Mouse (Mus musculus): ENCODE results near the gene Lrwd1. TPM values are rescaled to one million over a fixed set of nuclear protein-coding genes. Genes with fewer than 3 reads are reported as not detected.
A peak's percentile ranks its signal among the peaks of the same experiment; 100 is the strongest.

Lrwd1 gene
- total and polyA plus RNA-seq, 3 experiments, result 98.2 to 133 TPM; not detected in 1

GRCm38 (mm10) chr5:136179594-136179993, 43.7 kb upstream of the Lrwd1 start:
- Histone ChIP-seq H3K9ac (ENCODE audit: control insufficient read depth, low read depth, low read length, poor library complexity, severe bottlenecking) (no peak overlapping the region), H3K4me1 (ENCODE audit: control insufficient read depth in 1 of 2, insufficient read depth in 2 of 2, low read length in 2 of 2) (peaks cover 11 to 28% of the 10 kb centered on the region in 2 experiments), H3K36me3 (ENCODE audit: control insufficient read depth in 1 of 2, insufficient read depth in 2 of 2, low read length in 2 of 2) (peaks cover 0 to 20% of the 10 kb centered on the region in 2 experiments; a peak in 3 of 4 replicates), H3K4me3 (ENCODE audit: control insufficient read depth in 1 of 2, insufficient read depth in 1 of 2, low read depth in 2 of 2, low read length in 2 of 2) (no peak overlapping the region), H3K9me3 (replicated peaks; ENCODE audit: insufficient read depth, low read length) (no peaks in the 10 kb centered on the region), H3K27me3 (ENCODE audit: control insufficient read depth in 1 of 2, insufficient read depth in 2 of 2, low read length in 2 of 2) (no peaks in the 10 kb centered on the region), H3K27ac (ENCODE audit: control insufficient read depth, low read depth, low read length) (no peak overlapping the region), H3K79me2 (ENCODE audit: control insufficient read depth, insufficient read depth, low read length, poor library complexity) (no peaks in the 10 kb centered on the region)
- DNase-seq (ENCODE audit: low read depth, low spot score), result no peak
- TF ChIP-seq TCF12 (IDR thresholded peaks at IDR 0.05; ENCODE audit: low read depth, low read length) (no peak), ETS1 (IDR thresholded peaks at IDR 0.05; ENCODE audit: low read depth, low read length) (0 out of 2 replicates have a peak, but pooled peaks have one; percentile 14)

GRCm38 (mm10) chr5:136173606-136174463, 38.0 kb upstream of the Lrwd1 start:
- Histone ChIP-seq H3K4me1 (ENCODE audit: control insufficient read depth in 1 of 2, insufficient read depth in 2 of 2, low read length in 2 of 2) (peaks cover 0 to 29% of the 10 kb centered on the region in 2 experiments), H3K27ac (ENCODE audit: control insufficient read depth, low read depth, low read length) (peak overlapping the region; percentile 36; the same call in 1 of the 2 replicates), H3K36me3 (ENCODE audit: control insufficient read depth in 1 of 2, insufficient read depth in 2 of 2, low read length in 2 of 2) (peaks cover 0 to 15% of the 10 kb centered on the region in 2 experiments; a peak in 2 of 4 replicates), H3K27me3 (ENCODE audit: control insufficient read depth in 1 of 2, insufficient read depth in 2 of 2, low read length in 2 of 2) (no peaks in the 10 kb centered on the region), H3K4me3 (ENCODE audit: control insufficient read depth in 1 of 2, insufficient read depth in 1 of 2, low read depth in 2 of 2, low read length in 2 of 2) (no peak overlapping the region), H3K79me2 (ENCODE audit: control insufficient read depth, insufficient read depth, low read length, poor library complexity) (peaks cover 12% of the 10 kb centered on the region), H3K9ac (ENCODE audit: control insufficient read depth, low read depth, low read length, poor library complexity, severe bottlenecking) (peak overlapping the region; percentile 10; the same call in 1 of the 2 replicates), H3K9me3 (replicated peaks; ENCODE audit: insufficient read depth, low read length) (no peaks in the 10 kb centered on the region)
- DNase-seq (ENCODE audit: low read depth, low spot score), result peak; percentile 82
- no peak for TF ChIP-seq SMC3 (IDR thresholded peaks at IDR 0.05; ENCODE audit: low read depth, low read length)
- TF ChIP-seq MYB (IDR thresholded peaks at IDR 0.05; ENCODE audit: low read depth, low read length), result no peak
- TF ChIP-seq KAT2A (conservative IDR thresholded peaks at IDR 0.05; ENCODE audit: low read depth, low read length), result no peak
- no peak for TF ChIP-seq CHD1 (IDR thresholded peaks at IDR 0.05; ENCODE audit: low read depth, low read length)
- TF ChIP-seq UBTF (IDR thresholded peaks at IDR 0.05; ENCODE audit: borderline replicate concordance, insufficient read depth, low read depth, low read length), result no peak
- no peak for TF ChIP-seq GABPA (IDR thresholded peaks at IDR 0.05; ENCODE audit: low read depth, low read length)
- no peak for TF ChIP-seq MAX (IDR thresholded peaks at IDR 0.05; ENCODE audit: low read length)
- no peak for TF ChIP-seq TAL1 (IDR thresholded peaks at IDR 0.05; ENCODE audit: low read length)
- TF ChIP-seq CHD2 (IDR thresholded peaks at IDR 0.05; ENCODE audit: low read length), result no peak
- no peak for TF ChIP-seq ZC3H11A (IDR thresholded peaks at IDR 0.05; ENCODE audit: low read depth, low read length)
- TF ChIP-seq MXI1 (IDR thresholded peaks at IDR 0.05; ENCODE audit: low read depth, low read length), result no peak
- no peak for TF ChIP-seq USF1 (IDR thresholded peaks at IDR 0.05; ENCODE audit: low read depth, low read length)
- no peak for TF ChIP-seq GATA1 (IDR thresholded peaks at IDR 0.05; ENCODE audit: low read depth, low read length)
- 0 out of 2 replicates have a peak, but pooled peaks have one; percentile 45 for TF ChIP-seq SIN3A (IDR thresholded peaks at IDR 0.05; ENCODE audit: low read length)
- no peak for TF ChIP-seq MAZ (IDR thresholded peaks at IDR 0.05; ENCODE audit: low read depth, low read length)
- 0 out of 2 replicates have a peak, but pooled peaks have one; percentile 19 for TF ChIP-seq TCF12 (IDR thresholded peaks at IDR 0.05; ENCODE audit: low read depth, low read length)
- peak; percentile 42; the same call in 1 of the 2 replicates for TF ChIP-seq ETS1 (IDR thresholded peaks at IDR 0.05; ENCODE audit: low read depth, low read length)
- TF ChIP-seq MAFK (IDR thresholded peaks at IDR 0.05; ENCODE audit: borderline replicate concordance, low read depth, low read length), result no peak
- TF ChIP-seq E2F4 (IDR thresholded peaks at IDR 0.05; ENCODE audit: borderline replicate concordance, low read depth, low read length), result no peak
- TF ChIP-seq POLR2A (IDR thresholded peaks at IDR 0.05; ENCODE audit: control insufficient read depth in 1 of 2, insufficient read depth in 1 of 2, low read depth in 1 of 2, low read length in 2 of 2, poor library complexity in 1 of 2), result no peak
- no peak for TF ChIP-seq POLR2AphosphoS2 (IDR thresholded peaks at IDR 0.05; ENCODE audit: low read length)
- TF ChIP-seq HCFC1 (IDR thresholded peaks at IDR 0.05; ENCODE audit: low read depth, low read length), result 0 out of 2 replicates have a peak, but pooled peaks have one; percentile 24
- no peak for TF ChIP-seq TBP (IDR thresholded peaks at IDR 0.05; ENCODE audit: low read depth, low read length)
- TF ChIP-seq BHLHE40 (IDR thresholded peaks at IDR 0.05; ENCODE audit: borderline replicate concordance, low read depth, low read length), result no peak
- no peak for TF ChIP-seq NELFE (IDR thresholded peaks at IDR 0.05; ENCODE audit: low read depth, low read length)
- TF ChIP-seq EP300 (IDR thresholded peaks at IDR 0.05; ENCODE audit: low read depth in 1 of 2, low read length in 2 of 2), result peak; percentile 19 to 45; a peak in 3 of 4 replicates
- no peak for TF ChIP-seq ELF1 (IDR thresholded peaks at IDR 0.05; ENCODE audit: low read depth, low read length)
- TF ChIP-seq MYC (IDR thresholded peaks at IDR 0.05; ENCODE audit: low read depth, low read length), result no peak
- TF ChIP-seq POLR2AphosphoS5 (IDR thresholded peaks at IDR 0.05; ENCODE audit: borderline replicate concordance, low read depth, low read length), result no peak
- no peak for TF ChIP-seq CTCF (IDR thresholded peaks at IDR 0.05 in 2 of 3, conservative IDR thresholded peaks at IDR 0.05 in 1 of 3; ENCODE audit: control insufficient read depth in 1 of 3, insufficient read depth in 1 of 3, low read depth in 2 of 3, low read length in 3 of 3, poor library complexity in 1 of 3, severe bottlenecking in 1 of 3)
